Mouse (Mus musculus) C2C12 (cell line): ENCODE measurements around the gene Stk39. TPM values are rescaled to one million over a fixed set of nuclear protein-coding genes. Genes with fewer than 3 reads are reported as not detected.

Experiments used
- H3K27me3 ChIP-seq: one replicate; pipeline ENCODE4 v1.6.1; 2011; ENCODE audit not compliant: control insufficient read depth, insufficient read depth, insufficient read length
- H3K36me3 ChIP-seq: one replicate; pipeline ENCODE4 v1.6.1; 2011; ENCODE audit not compliant: control insufficient read depth, insufficient read depth
- H3K4me3 ChIP-seq: one replicate; pipeline ENCODE4 v1.5.1; 2011; ENCODE audit warnings: mild to moderate bottlenecking, control low read depth; ENCODE audit not compliant: poor library complexity, insufficient read depth, severe bottlenecking
- H3K79me2 ChIP-seq: one replicate; pipeline ENCODE4 v1.6.1; 2011; ENCODE audit not compliant: control insufficient read depth, insufficient read depth
- H3K79me3 ChIP-seq: one replicate; pipeline ENCODE4 v1.6.1; 2011; ENCODE audit warnings: low read depth, control low read depth
- H3ac ChIP-seq: one replicate; pipeline ENCODE3; 2011; ENCODE audit warnings: low read depth; ENCODE audit not compliant: control insufficient read depth, insufficient read length
- CEBPB ChIP-seq: IDR thresholded peaks from one replicate; pipeline ENCODE4 v1.6.1; 2011; ENCODE audit warnings: low read depth, mild to moderate bottlenecking, control low read depth, moderate library complexity
- CTCF ChIP-seq: IDR thresholded peaks from one replicate; pipeline ENCODE4 v1.5.1; 2011; ENCODE audit not compliant: control insufficient read depth, insufficient read depth, insufficient read length
- FOSL1 ChIP-seq: IDR thresholded peaks from one replicate; pipeline ENCODE4 v1.8.0; 2011; ENCODE audit warnings: mild to moderate bottlenecking, low read length; ENCODE audit not compliant: poor library complexity, insufficient read depth, severe bottlenecking
- MAX ChIP-seq: IDR thresholded peaks from one replicate; pipeline ENCODE4 v1.6.1; 2011; ENCODE audit warnings: mild to moderate bottlenecking, control low read depth
- MYOD1 ChIP-seq: IDR thresholded peaks from one replicate; pipeline ENCODE4 v1.6.1; 2011; ENCODE audit warnings: low read depth; ENCODE audit not compliant: control insufficient read depth, insufficient read length
- MYOG ChIP-seq: IDR thresholded peaks from one replicate; pipeline ENCODE4 v1.6.1; 2011; ENCODE audit not compliant: control insufficient read depth, insufficient read length; ENCODE audit errors: extremely low read depth
- USF1 ChIP-seq: IDR thresholded peaks from one replicate; pipeline ENCODE4 v1.6.1; 2011; ENCODE audit warnings: low read depth, mild to moderate bottlenecking, control low read depth, moderate library complexity
- polyA plus RNA-seq: library from polyadenylated mRNA; unstranded; fragments of >200 nt; fragmentation: generic; extraction: Trizol; gene quantifications from one replicate; pipeline ENCODE4 v1.2.1, GENCODE M21; 2012; ENCODE audit warnings: missing spikeins

The Stk39 gene
- polyA plus RNA-seq, 1 experiment = 11.3 TPM

- peaks cover 1% of the 10 kb centered on the region for H3K79me3 ChIP-seq
- H3K36me3 ChIP-seq = no peaks in the 10 kb centered on the region
- TF ChIP-seq MYOG = no peak
- no peak for TF ChIP-seq USF1
- TF ChIP-seq MAX = no peak
- TF ChIP-seq FOSL1 = no peak
- TF ChIP-seq MYOD1 = no peak
- no peak for TF ChIP-seq CEBPB
- H3ac ChIP-seq = no peak overlapping the region
- H3K79me2 ChIP-seq = no peaks in the 10 kb centered on the region
- H3K27me3 ChIP-seq = no peaks in the 10 kb centered on the region
- H3K4me3 ChIP-seq = no peak overlapping the region
These were observed 2.6 kb downstream of the Stk39 start for GRCm38 (mm10) chr2:68469491-68469890.

GRCm38 (mm10) chr2:68468698-68469097 lies 3.4 kb downstream of the Stk39 start:
- Histone ChIP-seq H3K79me3 (peaks cover 1% of the 10 kb centered on the region), H3ac (no peak overlapping the region), H3K27me3 (no peaks in the 10 kb centered on the region), H3K36me3 (no peaks in the 10 kb centered on the region), H3K79me2 (no peaks in the 10 kb centered on the region), H3K4me3 (no peak overlapping the region)
- TF ChIP-seq CEBPB (no peak), FOSL1 (no peak), USF1 (no peak), MYOG (no peak), CTCF (no peak), MAX (no peak), MYOD1 (no peak)

- Histone ChIP-seq H3K79me2 (no peaks in the 10 kb centered on the region), H3K36me3 (no peaks in the 10 kb centered on the region), H3K4me3 (no peak overlapping the region), H3ac (no peak overlapping the region), H3K27me3 (no peaks in the 10 kb centered on the region), H3K79me3 (peaks cover 1% of the 10 kb centered on the region)
- TF ChIP-seq MAX (no peak), CTCF (no peak), MYOG (no peak), MYOD1 (no peak), CEBPB (no peak), USF1 (no peak), FOSL1 (no peak)
These were observed 3.8 kb downstream of the Stk39 start for GRCm38 (mm10) chr2:68468259-68468658.

- Histone ChIP-seq H3K4me3 (no peak overlapping the region), H3K36me3 (no peaks in the 10 kb centered on the region), H3K79me2 (no peaks in the 10 kb centered on the region), H3K79me3 (peaks cover 1% of the 10 kb centered on the region), H3ac (no peak overlapping the region), H3K27me3 (no peaks in the 10 kb centered on the region)
- TF ChIP-seq MYOG (no peak), USF1 (no peak), CTCF (no peak), CEBPB (no peak), FOSL1 (no peak)
These were observed 4.7 kb downstream of the Stk39 start for GRCm38 (mm10) chr2:68467085-68467978.

GRCm38 (mm10) chr2:68466124-68467070 lies 5.7 kb downstream of the Stk39 start:
- TF ChIP-seq MYOG (no peak), MAX (no peak), FOSL1 (no peak), CEBPB (no peak), MYOD1 (no peak), USF1 (no peak), CTCF (no peak)
- no peaks in the 10 kb centered on the region for H3K27me3 ChIP-seq
- H3ac ChIP-seq = no peak overlapping the region
- no peaks in the 10 kb centered on the region for H3K36me3 ChIP-seq
- H3K79me2 ChIP-seq = no peaks in the 10 kb centered on the region
- no peak overlapping the region for H3K4me3 ChIP-seq
- H3K79me3 ChIP-seq = peaks cover 1% of the 10 kb centered on the region
